Mouse (Mus musculus): ENCODE measurements around the gene Oas1g. TPM values are rescaled to one million over a fixed set of nuclear protein-coding genes. Genes with fewer than 3 reads are reported as not detected.
"Not testable (repeated sequence)": the region's sequence is repeated elsewhere in the genome, so short reads cannot be mapped to it uniquely, and the experiment has no call there.

Oas1g gene
- polyA plus RNA-seq, 1 experiment from 2014 or later, result 0.14 TPM

DNA sequence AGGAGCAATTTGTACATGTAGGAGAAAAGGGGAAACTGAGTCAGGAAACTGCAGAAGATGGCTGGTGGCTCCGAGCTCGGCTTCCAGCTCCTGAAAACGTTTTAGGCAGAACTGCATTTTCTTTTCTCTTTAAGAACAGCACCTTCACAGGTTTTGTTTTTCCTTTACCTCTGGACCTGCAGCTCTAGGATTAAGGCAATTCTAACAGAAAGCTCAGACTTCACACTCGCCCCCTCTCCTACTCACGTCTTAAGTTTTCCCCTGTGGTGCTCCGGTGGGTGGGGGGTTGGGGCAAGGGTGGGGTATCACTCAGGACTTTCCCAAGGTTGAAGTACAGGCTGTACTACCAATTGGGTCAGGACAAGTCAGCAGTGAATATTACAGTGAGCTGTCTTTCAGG lies 418 bp upstream of the Oas1g start:
- H3K4me3 ChIP-seq (replicated peaks), result no peak overlapping the region
- H3K9me3 ChIP-seq, result no peaks in the 10 kb centered on the region
- no peak overlapping the region for H3K4me2 ChIP-seq
- no peak for ATAC-seq (ENCODE audit: insufficient number of reproducible peaks, insufficient read depth, low FRiP score, low TSS enrichment, low read depth)
- H3K9ac ChIP-seq (replicated peaks), result no peak overlapping the region
- no peaks in the 10 kb centered on the region for H3K36me3 ChIP-seq
- H3K27ac ChIP-seq, result no peak overlapping the region
- WGBS, result 54% methylated on average over 6 of the region's 6 CpGs
- no peaks in the 10 kb centered on the region for H3K27me3 ChIP-seq
- H3K4me1 ChIP-seq (replicated peaks), result no peaks in the 10 kb centered on the region

DNA sequence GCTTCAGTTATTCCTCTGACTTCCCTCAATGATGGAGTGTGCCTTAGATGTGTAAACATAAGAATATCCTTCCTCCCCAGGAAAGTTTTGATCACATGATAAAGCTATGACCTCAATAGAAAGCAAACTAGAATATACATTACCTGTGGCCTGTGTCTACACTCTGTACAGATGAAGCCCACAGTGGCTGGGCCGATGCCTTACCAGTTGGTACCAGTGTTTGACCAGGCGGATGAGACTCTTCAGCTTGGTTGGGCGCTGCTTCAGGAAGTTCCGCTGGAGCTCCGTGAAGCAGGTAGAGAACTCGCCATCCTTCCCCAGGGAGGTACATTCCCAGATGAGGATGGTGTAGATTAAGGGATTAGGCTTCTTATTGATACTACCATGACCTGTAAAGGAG lies 5.7 kb downstream of the Oas1g start:
- H3K4me1 ChIP-seq (replicated peaks); H3K27me3 ChIP-seq; H3K4me2 ChIP-seq; H3K9me3 ChIP-seq; H3K9ac ChIP-seq (replicated peaks); H3K4me3 ChIP-seq (replicated peaks); ATAC-seq (ENCODE audit: insufficient number of reproducible peaks, insufficient read depth, low FRiP score, low TSS enrichment, low read depth); H3K36me3 ChIP-seq; H3K27ac ChIP-seq: not testable (repeated sequence)
- WGBS, result 91% methylated on average over 6 of the region's 6 CpGs

DNA sequence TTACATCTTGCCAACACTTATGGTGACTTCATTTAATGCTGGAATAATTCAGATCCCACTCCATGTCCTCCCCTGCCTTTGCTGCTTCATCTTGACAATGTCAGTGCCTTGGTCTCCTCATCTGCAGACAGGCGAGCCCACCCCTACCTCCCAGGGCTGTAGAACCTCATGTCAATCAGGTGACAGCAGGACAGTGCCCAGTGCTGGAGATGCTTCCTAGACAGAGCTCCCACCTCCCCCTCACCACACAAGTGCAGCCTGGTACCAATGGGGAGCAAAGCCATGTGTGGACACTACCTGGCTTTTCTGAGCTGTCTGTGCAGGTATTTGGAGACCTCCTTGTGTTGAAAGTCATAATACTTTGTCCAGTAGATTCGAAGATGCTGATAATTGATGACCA lies 8.6 kb downstream of the Oas1g start:
- not testable (repeated sequence) for H3K4me1 ChIP-seq (replicated peaks); H3K4me3 ChIP-seq (replicated peaks); H3K4me2 ChIP-seq; H3K9ac ChIP-seq (replicated peaks); H3K27ac ChIP-seq; ATAC-seq (ENCODE audit: insufficient number of reproducible peaks, insufficient read depth, low FRiP score, low TSS enrichment, low read depth); H3K9me3 ChIP-seq; H3K27me3 ChIP-seq; H3K36me3 ChIP-seq
- 69% methylated on average over 2 of the region's 2 CpGs for WGBS

DNA sequence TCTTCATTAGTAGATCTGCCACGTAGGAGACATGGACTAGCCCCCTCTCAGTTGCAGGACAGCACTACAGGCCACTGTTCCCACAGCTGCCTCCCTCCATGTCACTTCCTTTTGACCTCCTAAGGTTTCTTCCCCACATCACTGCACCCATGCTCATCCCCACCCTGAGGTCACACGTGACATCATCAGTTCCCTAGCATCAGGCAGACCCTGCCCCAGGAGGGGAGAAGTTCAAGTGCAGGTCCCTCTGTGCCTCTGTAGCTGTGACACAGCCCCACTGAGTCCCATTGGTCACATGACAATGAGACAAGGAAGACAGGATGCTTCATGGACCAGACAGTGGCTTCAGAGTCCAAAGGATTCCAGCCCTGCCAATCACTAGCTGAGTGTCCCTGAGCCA lies 10.0 kb downstream of the Oas1g start:
- WGBS, result 87% methylated on average over 2 of the region's 2 CpGs
- H3K4me2 ChIP-seq; H3K27ac ChIP-seq; H3K4me1 ChIP-seq (replicated peaks); H3K27me3 ChIP-seq; H3K9ac ChIP-seq (replicated peaks); ATAC-seq (ENCODE audit: insufficient number of reproducible peaks, insufficient read depth, low FRiP score, low TSS enrichment, low read depth); H3K9me3 ChIP-seq; H3K4me3 ChIP-seq (replicated peaks); H3K36me3 ChIP-seq: not testable (repeated sequence)

DNA sequence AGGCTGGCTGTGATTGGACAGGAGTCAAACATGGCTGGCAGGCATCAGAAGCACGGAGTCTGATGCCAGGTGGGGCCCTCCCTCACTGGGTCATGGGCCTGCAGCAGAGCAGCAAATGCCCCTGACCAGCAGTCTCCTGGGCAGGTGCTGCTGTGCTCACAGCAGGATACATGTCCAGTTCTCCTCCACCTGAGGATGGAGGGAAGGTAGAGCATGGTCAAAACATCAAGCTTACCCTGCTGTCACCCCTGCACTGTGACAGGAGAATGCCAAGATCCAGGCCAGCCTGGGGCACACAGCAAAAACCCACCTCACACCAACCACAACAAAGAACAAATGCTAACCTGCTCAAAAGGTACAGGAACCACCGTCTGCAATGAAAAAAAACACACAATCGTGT lies 10.6 kb downstream of the Oas1g start:
- not testable (repeated sequence) for H3K36me3 ChIP-seq; ATAC-seq (ENCODE audit: insufficient number of reproducible peaks, insufficient read depth, low FRiP score, low TSS enrichment, low read depth); H3K4me3 ChIP-seq (replicated peaks); H3K4me1 ChIP-seq (replicated peaks); H3K4me2 ChIP-seq; H3K9ac ChIP-seq (replicated peaks); H3K9me3 ChIP-seq; H3K27ac ChIP-seq; H3K27me3 ChIP-seq
- WGBS, result 67% methylated on average over 2 of the region's 3 CpGs

DNA sequence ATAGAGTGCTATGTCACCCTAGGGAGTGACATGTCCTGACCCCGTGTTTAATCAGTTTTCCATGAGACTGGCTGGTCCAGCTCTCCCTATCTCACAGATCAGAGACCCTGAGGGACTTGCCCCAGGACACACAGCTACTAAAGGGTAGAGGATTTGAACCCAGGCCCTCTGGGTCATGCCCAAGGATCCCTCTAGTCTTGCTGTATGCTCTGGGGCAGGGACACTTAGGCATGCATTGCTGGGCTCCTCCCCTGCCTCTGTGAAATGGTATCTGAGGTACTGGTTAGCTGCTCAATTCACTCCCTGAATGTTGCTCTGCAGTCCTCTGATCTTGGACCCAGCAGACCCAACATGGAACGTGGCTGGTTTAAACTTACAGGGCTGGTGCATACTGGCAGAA lies 15.9 kb downstream of the Oas1g start:
- WGBS, result 31% methylated on average over 2 of the region's 2 CpGs
- no peak for ATAC-seq (ENCODE audit: insufficient number of reproducible peaks, insufficient read depth, low FRiP score, low TSS enrichment, low read depth)
- no peaks in the 10 kb centered on the region for H3K36me3 ChIP-seq

DNA sequence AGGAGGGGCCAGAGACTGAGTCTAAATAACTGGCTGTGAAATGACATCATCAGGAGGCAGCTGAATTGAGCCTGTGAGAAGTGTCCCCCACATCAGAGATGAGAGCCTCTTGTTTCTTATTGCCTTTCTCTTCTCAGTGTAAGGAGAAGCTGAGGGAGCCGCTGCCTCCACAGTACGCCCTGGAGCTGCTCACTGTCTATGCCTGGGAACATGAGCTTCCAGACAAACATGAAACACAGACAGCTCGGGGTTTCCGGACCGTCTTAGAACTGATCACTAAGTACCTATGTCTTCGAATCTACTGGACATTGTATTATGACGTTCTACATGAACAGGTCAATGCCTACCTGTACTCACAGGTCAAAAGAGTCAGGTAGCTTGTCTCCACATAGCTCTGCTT lies 16.6 kb downstream of the Oas1g start:
- H3K27me3 ChIP-seq, result peaks cover 8% of the 10 kb centered on the region; the same call in 1 of the 2 replicates
- H3K9me3 ChIP-seq, result no peaks in the 10 kb centered on the region
- 82% methylated on average over 7 of the region's 7 CpGs for WGBS
- H3K4me2 ChIP-seq, result no peak overlapping the region
- H3K27ac ChIP-seq, result no peak overlapping the region
- ATAC-seq (ENCODE audit: insufficient number of reproducible peaks, insufficient read depth, low FRiP score, low TSS enrichment, low read depth), result no peak
- no peaks in the 10 kb centered on the region for H3K36me3 ChIP-seq
- H3K4me3 ChIP-seq (replicated peaks), result no peak overlapping the region
- H3K4me1 ChIP-seq (replicated peaks), result no peaks in the 10 kb centered on the region
- H3K9ac ChIP-seq (replicated peaks), result no peak overlapping the region

More for the DNA sequence above, 15.9 kb downstream of the Oas1g start:
- Histone ChIP-seq H3K4me3 (replicated peaks) (no peak overlapping the region), H3K27me3 (peaks cover 8% of the 10 kb centered on the region; the same call in 1 of the 2 replicates), H3K27ac (no peak overlapping the region), H3K4me1 (replicated peaks) (no peaks in the 10 kb centered on the region), H3K9ac (replicated peaks) (no peak overlapping the region), H3K9me3 (no peaks in the 10 kb centered on the region), H3K4me2 (no peak overlapping the region)

DNA sequence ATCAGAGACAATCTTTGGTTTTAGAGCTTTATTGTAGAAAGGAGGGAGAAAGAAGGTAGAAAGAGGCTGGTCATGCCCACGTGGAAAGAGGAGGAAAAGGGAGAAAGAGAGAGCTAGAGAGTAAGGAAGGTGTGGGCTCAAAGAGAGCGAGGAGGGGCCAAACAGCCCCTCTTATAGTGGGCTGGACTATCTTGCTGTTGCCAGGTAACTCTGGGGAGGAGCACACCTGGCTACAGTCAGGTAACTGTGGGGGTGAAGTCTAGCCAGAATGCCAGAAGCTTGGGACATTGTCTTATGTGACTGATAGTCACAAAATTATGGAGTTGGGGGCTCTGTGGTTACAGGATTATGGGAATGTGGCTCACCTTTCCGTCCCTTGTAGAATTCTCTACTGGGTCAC lies 17.3 kb downstream of the Oas1g start:
- 56% methylated on average over 3 of the region's 3 CpGs for WGBS
- Histone ChIP-seq H3K9me3 (no peaks in the 10 kb centered on the region), H3K4me3 (replicated peaks) (no peak overlapping the region), H3K4me2 (no peak overlapping the region), H3K9ac (replicated peaks) (no peak overlapping the region), H3K27me3 (peaks cover 8% of the 10 kb centered on the region; the same call in 1 of the 2 replicates), H3K4me1 (replicated peaks) (no peaks in the 10 kb centered on the region), H3K27ac (no peak overlapping the region), H3K36me3 (no peaks in the 10 kb centered on the region)
- ATAC-seq (ENCODE audit: insufficient number of reproducible peaks, insufficient read depth, low FRiP score, low TSS enrichment, low read depth), result no peak

DNA sequence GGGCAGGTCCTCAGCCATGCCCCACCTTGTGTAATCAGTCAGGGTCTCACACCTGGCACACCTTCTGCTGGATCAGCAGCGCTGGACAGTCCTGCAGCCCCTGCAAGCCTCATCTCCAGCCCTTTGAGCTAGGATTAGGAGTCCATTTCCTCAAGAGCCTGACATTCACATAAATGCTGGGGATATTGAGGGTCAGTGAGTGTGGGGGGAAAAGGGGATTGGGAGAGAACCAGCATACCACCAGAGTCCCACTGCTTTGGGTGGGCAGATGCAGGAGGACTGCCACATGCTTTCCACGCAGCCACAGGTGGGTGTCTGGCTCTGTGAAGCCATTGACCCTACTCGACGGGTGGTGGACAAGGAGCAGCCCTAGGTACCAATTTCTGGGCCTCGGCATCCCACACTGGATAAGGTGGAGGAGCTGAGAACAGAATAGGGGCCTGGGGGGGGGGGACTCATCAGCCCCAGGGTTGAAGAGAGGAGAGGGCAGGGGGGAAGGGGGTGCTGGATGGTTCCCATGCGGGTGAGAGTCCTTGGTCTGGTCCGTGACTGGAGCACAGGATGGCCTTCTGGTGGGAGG lies 17.9 kb downstream of the Oas1g start:
- WGBS, result 85% methylated on average over 7 of the region's 7 CpGs
- Histone ChIP-seq H3K9ac (replicated peaks) (no peak overlapping the region), H3K4me3 (replicated peaks) (no peak overlapping the region), H3K27me3 (peaks cover 8% of the 10 kb centered on the region; the same call in 1 of the 2 replicates), H3K4me2 (no peak overlapping the region), H3K36me3 (no peaks in the 10 kb centered on the region), H3K27ac (no peak overlapping the region), H3K9me3 (no peaks in the 10 kb centered on the region), H3K4me1 (replicated peaks) (no peaks in the 10 kb centered on the region)
- no peak for ATAC-seq (ENCODE audit: insufficient number of reproducible peaks, insufficient read depth, low FRiP score, low TSS enrichment, low read depth)

DNA sequence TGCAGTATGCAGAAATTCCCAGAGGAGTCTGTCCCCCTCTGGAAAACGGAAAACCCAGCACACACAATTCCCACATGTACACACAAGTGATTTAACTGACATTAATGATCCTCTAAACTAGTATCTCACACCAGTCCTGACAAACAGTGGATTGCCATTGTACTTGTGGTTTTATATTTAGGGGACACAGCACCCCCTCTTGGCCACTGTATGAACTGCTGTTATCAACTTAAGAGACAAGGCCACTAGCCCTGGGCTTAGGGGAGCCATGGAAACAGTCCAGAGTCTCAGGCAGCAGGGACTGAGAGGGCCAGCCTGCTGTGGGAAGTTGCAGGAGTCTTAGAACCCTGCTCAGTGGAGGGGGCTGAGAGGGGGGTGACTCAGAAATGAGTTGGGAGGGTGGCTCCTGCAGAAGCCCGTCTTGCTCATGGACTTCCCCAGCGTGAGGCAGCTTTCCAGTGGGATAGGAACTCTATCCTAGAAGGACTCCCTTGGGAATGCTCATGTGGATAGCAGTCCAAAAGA lies 22.0 kb downstream of the Oas1g start:
- Histone ChIP-seq H3K4me1 (replicated peaks) (no peaks in the 10 kb centered on the region), H3K9ac (replicated peaks) (no peak overlapping the region), H3K4me2 (no peak overlapping the region), H3K9me3 (no peaks in the 10 kb centered on the region), H3K27ac (no peak overlapping the region), H3K36me3 (no peaks in the 10 kb centered on the region), H3K27me3 (peaks cover 8% of the 10 kb centered on the region; the same call in 1 of the 2 replicates), H3K4me3 (replicated peaks) (no peak overlapping the region)
- no peak for ATAC-seq (ENCODE audit: insufficient number of reproducible peaks, insufficient read depth, low FRiP score, low TSS enrichment, low read depth)
- WGBS, result 53% methylated on average over 3 of the region's 3 CpGs

DNA sequence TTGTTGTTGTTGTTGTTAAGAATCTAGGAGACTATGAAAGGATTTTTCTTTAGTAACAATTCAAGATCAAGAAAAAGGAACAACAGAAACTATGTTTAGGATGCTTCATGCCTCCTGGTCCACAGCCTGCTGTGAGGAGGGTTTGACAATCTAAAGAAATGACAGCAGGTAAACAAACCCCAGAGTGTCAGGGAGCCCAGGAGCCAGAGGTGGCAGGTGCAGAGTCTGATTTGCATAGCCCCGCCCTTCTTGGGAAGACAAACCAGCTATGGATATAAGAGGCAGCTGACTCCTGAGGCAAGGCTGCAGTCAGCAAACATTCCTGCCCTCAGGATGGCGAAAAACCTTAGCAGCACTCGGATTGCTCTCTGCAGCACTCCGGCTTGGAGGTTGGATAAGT lies 26.3 kb downstream of the Oas1g start, which contains the start of gene Oas1h:
Gene Oas1h, plus strand, starts transcription at position 301 of the 400 bp plus-strand sequence.
- WGBS, result 60% methylated on average over 4 of the region's 4 CpGs
- no peak for ATAC-seq (ENCODE audit: insufficient number of reproducible peaks, insufficient read depth, low FRiP score, low TSS enrichment, low read depth)
- Histone ChIP-seq H3K9me3 (no peaks in the 10 kb centered on the region), H3K27me3 (no peaks in the 10 kb centered on the region), H3K4me3 (replicated peaks) (no peak within 1 kb of the TSS), H3K9ac (replicated peaks) (no peak within 1 kb of the TSS), H3K4me2 (no peak within 1 kb of the TSS), H3K27ac (no peak within 1 kb of the TSS), H3K36me3 (no peaks in the 10 kb centered on the region), H3K4me1 (replicated peaks) (no peaks in the 10 kb centered on the region)

DNA sequence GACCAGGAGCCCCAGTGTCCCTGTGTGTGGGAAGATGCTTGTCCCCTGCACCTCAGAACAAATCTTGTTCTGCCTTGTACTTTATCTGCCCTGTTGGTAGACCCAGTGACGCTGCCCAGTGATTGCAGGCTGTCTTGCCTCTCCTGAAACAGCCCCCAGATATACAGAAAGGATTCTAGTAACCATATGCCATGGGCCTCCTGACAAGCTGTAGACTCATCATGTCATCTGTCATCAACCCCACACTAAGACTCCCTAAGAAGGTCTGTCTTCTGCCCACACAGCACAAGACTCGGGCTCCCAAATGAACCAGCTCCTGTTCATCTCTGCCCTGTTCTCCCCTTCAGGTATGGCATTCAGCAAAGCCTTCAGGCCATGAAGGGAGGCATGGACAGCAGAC lies 28.2 kb downstream of the Oas1g start:
- Histone ChIP-seq H3K4me3 (replicated peaks) (no peak overlapping the region), H3K9ac (replicated peaks) (no peak overlapping the region), H3K9me3 (peaks cover 8% of the 10 kb centered on the region), H3K27ac (no peak overlapping the region), H3K27me3 (no peaks in the 10 kb centered on the region), H3K4me1 (replicated peaks) (no peaks in the 10 kb centered on the region), H3K36me3 (no peaks in the 10 kb centered on the region), H3K4me2 (no peak overlapping the region)
- WGBS, result 81% methylated on average over 2 of the region's 2 CpGs
- ATAC-seq (ENCODE audit: insufficient number of reproducible peaks, insufficient read depth, low FRiP score, low TSS enrichment, low read depth), result no peak

Measured in limb, embryonic 12.5 days (tissue).